Mouse (Mus musculus) liver, embryonic 14.5 days (tissue): ENCODE measurements around the gene Uggt2. TPM values are rescaled to one million over a fixed set of nuclear protein-coding genes. Genes with fewer than 3 reads are reported as not detected.

Experiments used
- ATAC-seq: fragments of 200-750 bp; cut with Nextera tagmentation; 2 replicates; pipeline ENCODE4 v1.8.0; 2017; ENCODE audit warnings: moderate number of reproducible peaks, mild to moderate bottlenecking, moderate library complexity; ENCODE audit not compliant: insufficient read depth
- DNase-seq, 3 experiments: peaks; one replicate each; pipeline ENCODE4 v3.0.0-alpha.2; 2012 to 2013; ENCODE audit warnings: low read depth in 3 of 3, low spot score in 3 of 3
- H3K27ac ChIP-seq: fragments of 300-500 bp; sonication (generic); 2 replicates; pipeline ENCODE4 v1.5.1; 2014; ENCODE audit warnings: moderate library complexity, mild to moderate bottlenecking, control low read depth, inconsistent platforms
- H3K27me3 ChIP-seq: fragments of 300-500 bp; sonication (generic); 2 replicates; pipeline ENCODE4 v1.6.1; 2014; ENCODE audit warnings: mild to moderate bottlenecking, low read length, moderate library complexity; ENCODE audit not compliant: control insufficient read depth, insufficient read depth
- H3K36me3 ChIP-seq: fragments of 300-500 bp; sonication (generic); replicated peaks from 2 replicates; pipeline ENCODE4 v1.6.1; 2014; ENCODE audit warnings: low read depth; ENCODE audit not compliant: control insufficient read depth, insufficient read depth
- H3K4me1 ChIP-seq, 2 experiments: fragments of 200-500 bp in 1 of 2; fragments of 300-500 bp in 1 of 2; sonication (generic) in 1 of 2; replicated peaks; 2 replicates each; pipeline ENCODE4 v1.6.1; 2012 to 2014; ENCODE audit warnings: antibody characterized with exemption in 1 of 2, inconsistent platforms in 1 of 2, low read length in 1 of 2; ENCODE audit not compliant: control insufficient read depth in 2 of 2, insufficient read depth in 2 of 2
- H3K4me2 ChIP-seq: fragments of 300-500 bp; sonication (generic); 2 replicates; pipeline ENCODE4 v1.6.1; 2014; ENCODE audit warnings: low read depth, mild to moderate bottlenecking, control low read depth, moderate library complexity
- H3K4me3 ChIP-seq, 2 experiments: fragments of 200-500 bp in 1 of 2; fragments of 300-500 bp in 1 of 2; sonication (generic) in 1 of 2; 2 replicates each; pipeline ENCODE4 v1.5.1; 2012 to 2014; ENCODE audit warnings: low read depth in 2 of 2, low read length in 2 of 2, mild to moderate bottlenecking in 2 of 2, control low read depth in 1 of 2, inconsistent platforms in 1 of 2, moderate library complexity in 1 of 2; ENCODE audit not compliant: insufficient read depth in 1 of 2
- H3K9ac ChIP-seq: fragments of 300-500 bp; sonication (generic); replicated peaks from 2 replicates; pipeline ENCODE4 v1.6.1; 2014; ENCODE audit warnings: mild to moderate bottlenecking, control low read depth, moderate library complexity
- H3K9me3 ChIP-seq: fragments of 300-500 bp; sonication (generic); 2 replicates; pipeline ENCODE4 v1.6.1; 2016; ENCODE audit warnings: low read length, mixed read lengths; ENCODE audit not compliant: control insufficient read depth
- CTCF ChIP-seq: IDR thresholded peaks from 2 replicates; pipeline ENCODE4 v1.5.1; 2016; ENCODE audit warnings: antibody characterized with exemption, low read depth, control low read depth
- EP300 ChIP-seq: IDR thresholded peaks from 2 replicates; pipeline ENCODE4 v1.6.1; 2016; ENCODE audit warnings: antibody characterized with exemption, low read depth
- WGBS: fragments of 180-500 bp; shearing (Covaris S2); extraction: QIAGEN DNeasy Blood & Tissue Kit; methylation state at CpG from one replicate; pipeline ENCODE4 v1.1.7; 2014; ENCODE audit not compliant: insufficient replicate concordance; 5-methylcytosine and 5-hydroxymethylcytosine counted together
- polyA plus RNA-seq, 2 experiments: library from polyadenylated mRNA; depleted of rRNA in 1 of 2; stranded (reverse) in 1 of 2; unstranded in 1 of 2; fragments of >200 nt; fragmentation: Nextera tagmentation in 1 of 2; extraction: Ambion mirVana in 1 of 2; gene quantifications; 2 replicates each; pipeline versions ENCODE4 v1.2.1 to v1.2.3; 2012 to 2014

Uggt2 gene
- polyA plus RNA-seq, 2 experiments, result 1.3 to 1.6 TPM

DNA sequence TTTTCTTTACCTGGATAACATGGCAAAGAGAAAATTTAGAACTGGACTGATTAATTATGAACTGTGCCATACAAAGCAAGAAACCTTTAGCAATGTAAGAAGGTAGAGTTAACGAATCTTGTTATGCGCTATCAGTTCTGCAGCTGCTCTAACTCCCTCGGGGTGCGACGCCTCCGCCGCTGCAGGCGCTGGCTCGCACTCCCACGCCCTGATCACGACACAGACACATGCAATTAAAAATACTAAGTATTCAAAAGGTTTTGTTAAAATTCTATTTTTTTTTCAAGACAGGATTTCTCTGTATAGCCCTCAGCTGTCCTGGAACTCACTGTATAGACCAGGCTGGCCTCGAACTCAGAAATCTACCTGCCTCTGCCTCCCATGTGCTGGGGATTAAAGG, 85.7 kb downstream of the Uggt2 start:
- no peaks in the 10 kb centered on the region for H3K4me1 ChIP-seq
- no peaks in the 10 kb centered on the region for H3K9me3 ChIP-seq
- no peak overlapping the region for H3K4me2 ChIP-seq
- no peaks in the 10 kb centered on the region for H3K27me3 ChIP-seq
- TF ChIP-seq CTCF, result no peak
- H3K4me3 ChIP-seq, result no peak overlapping the region
- no peaks in the 10 kb centered on the region for H3K36me3 ChIP-seq
- no peak for ATAC-seq
- no peak overlapping the region for H3K27ac ChIP-seq
- DNase-seq, result no peak
- WGBS, result 71% methylated on average over 12 of the region's 12 CpGs
- H3K9ac ChIP-seq, result no peak overlapping the region

DNA sequence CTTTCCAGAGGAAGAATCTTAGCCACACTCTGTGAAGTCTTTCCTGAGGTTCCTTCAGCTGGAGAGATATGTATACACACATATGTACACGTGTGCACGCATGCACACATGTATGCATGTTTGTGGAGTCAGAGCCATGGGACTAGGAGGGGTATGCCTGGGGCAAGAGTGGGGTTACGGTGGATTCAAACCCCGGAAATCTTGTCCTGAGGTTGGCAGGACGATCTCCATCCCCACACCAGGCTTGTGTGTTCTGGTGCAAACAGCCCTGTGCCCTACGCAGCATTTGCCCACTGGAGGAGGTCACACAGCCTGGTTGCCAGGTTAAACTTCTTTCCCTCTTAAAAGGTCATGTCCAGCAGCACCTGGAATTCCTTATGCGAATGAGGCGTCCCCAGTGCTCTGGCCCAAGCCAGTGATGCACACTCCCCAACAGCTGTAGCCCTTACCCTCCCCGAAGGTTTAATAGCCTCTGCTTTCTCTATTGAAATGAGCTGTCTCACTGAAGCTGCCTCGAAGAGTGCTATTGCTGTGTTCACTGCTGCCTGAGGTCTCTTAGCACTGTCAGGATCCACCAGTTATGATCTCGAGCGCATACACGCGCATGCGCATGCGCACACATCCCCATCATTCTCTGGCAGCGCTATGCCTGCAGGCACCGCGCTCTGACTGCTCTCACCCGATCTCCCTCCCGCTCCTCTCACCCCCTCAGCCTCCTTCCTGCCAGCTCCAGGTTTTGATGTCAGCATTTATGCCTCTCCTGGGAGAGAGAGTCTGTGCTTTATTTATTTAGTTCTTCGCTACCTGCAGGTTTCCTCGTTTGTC, 86.4 kb downstream of the Uggt2 start:
- Histone ChIP-seq H3K9me3 (no peaks in the 10 kb centered on the region), H3K27me3 (no peaks in the 10 kb centered on the region), H3K36me3 (no peaks in the 10 kb centered on the region), H3K4me2 (no peak overlapping the region), H3K4me3 (no peak overlapping the region), H3K4me1 (peaks cover 0 to 3% of the 10 kb centered on the region in 2 experiments; a peak in 2 of 4 replicates), H3K9ac (no peak overlapping the region), H3K27ac (no peak overlapping the region)
- 54% methylated on average over 23 of the region's 23 CpGs for WGBS
- TF ChIP-seq EP300 (no peak), CTCF (no peak)
- no peak for ATAC-seq
- DNase-seq, result no peak

DNA sequence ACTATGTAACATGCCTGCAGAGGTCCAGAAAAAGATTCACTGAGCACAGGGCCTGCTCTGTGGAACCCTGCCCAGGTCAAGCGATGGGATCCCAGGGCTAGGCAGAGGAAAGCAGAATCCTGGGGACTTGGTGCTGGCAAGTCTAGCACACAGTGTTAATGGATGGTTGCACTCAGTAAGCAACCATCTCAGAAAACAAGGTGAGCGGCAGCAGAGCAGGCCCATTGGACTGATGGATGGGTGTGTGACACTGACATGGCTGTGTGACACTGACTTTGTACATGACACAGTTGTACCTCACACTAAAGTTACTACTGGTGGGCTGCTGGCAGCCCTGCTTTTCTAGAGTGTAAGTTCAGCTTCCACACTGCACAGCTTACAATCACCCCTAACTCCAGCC, 89.7 kb downstream of the Uggt2 start:
- ATAC-seq, result no peak
- H3K9me3 ChIP-seq, result no peaks in the 10 kb centered on the region
- H3K4me2 ChIP-seq, result no peak overlapping the region
- no peaks in the 10 kb centered on the region for H3K36me3 ChIP-seq
- TF ChIP-seq EP300, result no peak
- no peak for TF ChIP-seq CTCF
- H3K4me3 ChIP-seq, result no peak overlapping the region
- no peak overlapping the region for H3K9ac ChIP-seq
- no peak overlapping the region for H3K27ac ChIP-seq
- DNase-seq, result no peak
- 87% methylated on average over 2 of the region's 2 CpGs for WGBS
- peaks cover 0 to 3% of the 10 kb centered on the region in 2 experiments; a peak in 2 of 4 replicates for H3K4me1 ChIP-seq
- H3K27me3 ChIP-seq, result no peaks in the 10 kb centered on the region

DNA sequence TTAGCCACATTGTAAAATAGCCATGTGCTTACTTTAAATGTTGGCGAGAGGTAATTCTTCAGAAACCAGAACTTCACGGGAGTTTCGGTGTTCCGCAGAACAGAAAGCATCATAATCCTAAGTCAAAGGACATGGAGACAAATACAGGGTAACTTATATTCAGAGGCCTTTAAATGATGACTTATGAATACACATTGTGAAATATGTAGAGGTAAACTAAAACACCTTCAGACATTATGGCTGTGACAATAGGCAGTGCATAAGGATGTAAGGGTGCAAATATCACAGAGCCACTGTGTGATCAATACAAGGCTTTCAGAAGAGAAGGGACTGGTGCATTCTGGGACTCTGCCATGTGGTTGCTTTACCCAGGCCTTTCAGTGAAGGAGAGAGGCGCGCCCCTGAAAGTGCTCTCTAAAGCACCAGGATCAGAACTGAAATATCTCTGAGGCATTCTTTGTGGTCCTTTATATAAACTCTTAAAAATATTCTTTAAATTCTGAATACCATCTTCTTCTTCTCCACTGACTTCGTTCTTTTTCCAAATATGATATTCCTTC, 91.1 kb downstream of the Uggt2 start:
- no peak for TF ChIP-seq CTCF
- TF ChIP-seq EP300, result no peak
- DNase-seq, result no peak
- Histone ChIP-seq H3K4me2 (peak overlapping the region; percentile 98), H3K4me3 (peak overlapping the region; percentile 59 to 64; a peak in 3 of 4 replicates), H3K9ac (peak overlapping the region; percentile 57), H3K36me3 (no peaks in the 10 kb centered on the region), H3K27me3 (no peaks in the 10 kb centered on the region), H3K4me1 (peaks cover 0 to 3% of the 10 kb centered on the region in 2 experiments; a peak in 2 of 4 replicates), H3K27ac (peak overlapping the region; percentile 47; the same call in 1 of the 2 replicates), H3K9me3 (no peaks in the 10 kb centered on the region)
- no peak for ATAC-seq
- 44% methylated on average over 7 of the region's 7 CpGs for WGBS
